Mouse (Mus musculus) intestine, embryonic 15.5 days (tissue): Measurements from ENCODE around the gene Pou6f1. TPM values are rescaled to one million over a fixed set of nuclear protein-coding genes. Genes with fewer than 3 reads are reported as not detected.

Source experiments
- ATAC-seq: fragments of 200-750 bp; cut with Nextera tagmentation; 2 replicates; pipeline ENCODE4 v1.8.0; 2017; ENCODE audit warnings: moderate TSS enrichment, moderate library complexity
- H3K27ac ChIP-seq: fragments of 300-500 bp; sonication (generic); 2 replicates; pipeline ENCODE4 v1.5.1; 2015; ENCODE audit warnings: mild to moderate bottlenecking, inconsistent platforms
- H3K27me3 ChIP-seq: fragments of 300-500 bp; sonication (generic); replicated peaks from 2 replicates; pipeline ENCODE4 v1.6.1; 2015; ENCODE audit warnings: inconsistent platforms
- H3K36me3 ChIP-seq: fragments of 300-500 bp; sonication (generic); 2 replicates; pipeline ENCODE4 v1.6.1; 2015; ENCODE audit warnings: inconsistent platforms
- H3K4me1 ChIP-seq: fragments of 300-500 bp; sonication (generic); replicated peaks from 2 replicates; pipeline ENCODE4 v1.6.1; 2015; ENCODE audit warnings: inconsistent platforms
- H3K4me2 ChIP-seq: fragments of 300-500 bp; sonication (generic); replicated peaks from 2 replicates; pipeline ENCODE4 v1.6.1; 2015; ENCODE audit warnings: mild to moderate bottlenecking, inconsistent platforms
- H3K4me3 ChIP-seq: fragments of 300-500 bp; sonication (generic); replicated peaks from 2 replicates; pipeline ENCODE4 v1.5.1; 2015; ENCODE audit warnings: inconsistent platforms
- H3K9ac ChIP-seq: fragments of 300-500 bp; sonication (generic); 2 replicates; pipeline ENCODE4 v1.6.1; 2015; ENCODE audit warnings: inconsistent platforms
- H3K9me3 ChIP-seq: fragments of 300-500 bp; sonication (generic); 2 replicates; pipeline ENCODE4 v1.6.1; 2016; ENCODE audit warnings: inconsistent platforms
- WGBS: fragments of 180-500 bp; shearing (Covaris S2); methylation state at CpG from one replicate; pipeline ENCODE4 v1.1.7; 2015; 5-methylcytosine and 5-hydroxymethylcytosine counted together
- polyA plus RNA-seq: library from polyadenylated mRNA; unstranded; fragments of >200 nt; fragmentation: Nextera tagmentation; extraction: Ambion mirVana; gene quantifications from 2 replicates; pipeline ENCODE4 v1.2.1, GENCODE M21; 2015

Gene Pou6f1
- polyA plus RNA-seq, result 4.0 and 4.4 TPM in 2 replicates

DNA sequence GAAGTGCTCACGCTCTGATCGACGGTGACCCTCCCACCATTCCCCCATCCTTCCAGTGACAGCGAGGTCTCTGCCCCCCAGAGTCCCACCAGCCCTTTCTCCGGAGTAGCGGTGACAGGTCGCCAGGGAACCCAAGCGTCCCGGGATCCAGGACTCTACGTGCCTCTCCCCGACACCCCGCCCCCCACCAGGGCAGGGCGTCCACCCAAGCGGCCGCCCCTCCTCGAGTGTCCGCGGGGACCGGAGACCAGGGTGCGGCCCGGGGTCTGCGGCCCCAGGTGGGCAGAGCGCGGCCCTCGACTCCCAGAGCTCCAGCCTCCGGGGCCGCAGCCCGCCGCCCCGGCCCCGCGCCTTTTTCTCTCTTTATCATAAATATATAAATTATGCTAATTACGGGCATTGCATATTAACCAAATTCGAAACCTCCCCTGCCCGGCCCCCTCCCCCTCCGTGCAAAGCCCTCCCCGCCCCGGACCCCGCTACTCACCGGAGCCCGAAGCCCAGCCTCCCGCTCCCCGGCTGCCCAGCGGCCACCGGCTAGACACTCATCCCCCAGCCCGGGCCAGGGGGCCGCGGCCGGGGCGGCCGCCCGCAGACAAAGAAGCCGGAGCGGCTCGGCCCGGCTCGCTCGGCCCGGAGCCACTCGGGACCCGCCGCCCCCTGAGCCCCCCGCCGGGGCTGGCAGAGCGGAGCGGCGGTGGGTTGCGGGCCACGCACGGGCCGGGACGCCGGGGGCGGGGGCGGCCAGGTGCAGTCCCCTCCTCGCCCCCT, at the start of gene Pou6f1:
TSS of gene Pou6f1 (minus strand) at position 709 of the 771 bp plus-strand sequence.
- Histone ChIP-seq H3K9ac (peak within 1 kb of the TSS; percentile 75), H3K4me1 (peaks cover 5% of the 10 kb centered on the region; the same call in 1 of the 2 replicates), H3K4me3 (peak within 1 kb of the TSS; percentile 78), H3K4me2 (peak within 1 kb of the TSS; percentile 98), H3K27ac (no peak within 1 kb of the TSS), H3K27me3 (no peaks in the 10 kb centered on the region; the same call in none of the 2 replicates), H3K9me3 (no peaks in the 10 kb centered on the region), H3K36me3 (no peaks in the 10 kb centered on the region)
- WGBS, result under 1% methylated on average over 73 of the region's 76 CpGs
- peak; percentile 79 for ATAC-seq

DNA sequence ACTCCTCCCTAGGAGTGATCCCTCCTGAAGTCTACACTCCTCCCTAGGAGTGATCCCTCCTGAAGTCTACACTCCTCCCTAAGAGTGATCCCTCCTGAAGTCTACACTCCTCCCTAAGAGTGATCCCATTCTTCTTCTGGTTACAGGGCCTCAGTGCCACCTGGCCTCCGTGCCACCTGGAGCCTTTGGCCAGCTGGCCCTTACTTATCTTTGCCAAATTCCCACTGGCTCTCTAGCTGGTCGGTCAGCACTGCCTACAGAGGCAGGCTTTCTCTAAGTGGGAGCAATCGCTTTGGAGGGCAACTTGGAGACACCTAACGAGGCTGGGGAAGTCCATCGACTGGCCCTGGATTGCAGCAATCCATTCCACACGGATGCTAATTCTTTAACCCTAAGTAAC, 46.4 kb upstream of the Pou6f1 start:
- Histone ChIP-seq H3K4me2 (no peak overlapping the region), H3K9ac (no peak overlapping the region), H3K4me3 (no peak overlapping the region), H3K27ac (no peak overlapping the region), H3K27me3 (no peaks in the 10 kb centered on the region), H3K36me3 (no peaks in the 10 kb centered on the region), H3K9me3 (no peaks in the 10 kb centered on the region), H3K4me1 (0 out of 2 replicates have a peak, but pooled peaks cover under 1% of the 10 kb centered on the region)
- ATAC-seq, result no peak
- WGBS, result 76% methylated on average over 6 of the region's 6 CpGs

DNA sequence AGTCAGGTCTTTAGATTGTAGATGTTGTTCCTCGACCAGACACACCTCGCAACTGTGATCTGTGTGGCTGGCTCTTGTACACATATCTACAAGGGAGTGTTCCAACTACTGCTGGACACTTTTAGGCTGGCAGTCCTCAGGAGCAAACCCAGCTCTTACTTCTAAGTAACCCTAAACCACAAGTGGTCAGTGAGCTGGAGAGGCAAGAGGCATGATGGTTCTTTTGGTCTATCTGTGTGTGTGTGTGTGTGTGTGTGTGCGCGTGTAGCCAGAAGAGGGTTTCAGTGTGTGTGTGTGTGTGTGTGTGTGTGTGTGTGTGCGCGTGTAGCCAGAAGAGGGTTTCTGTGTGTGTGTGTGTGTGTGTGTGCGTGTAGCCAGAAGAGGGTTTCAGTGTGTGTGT, 42.7 kb upstream of the Pou6f1 start:
- Histone ChIP-seq H3K36me3 (no peaks in the 10 kb centered on the region), H3K9ac (no peak overlapping the region), H3K27ac (no peak overlapping the region), H3K4me3 (no peak overlapping the region), H3K4me1 (no peaks in the 10 kb centered on the region), H3K4me2 (no peak overlapping the region), H3K27me3 (peaks cover 7% of the 10 kb centered on the region; the same call in 1 of the 2 replicates), H3K9me3 (no peaks in the 10 kb centered on the region)
- no peak for ATAC-seq
- whole genome bisulfite sequencing, result 90% methylated on average over 7 of the region's 7 CpGs

DNA sequence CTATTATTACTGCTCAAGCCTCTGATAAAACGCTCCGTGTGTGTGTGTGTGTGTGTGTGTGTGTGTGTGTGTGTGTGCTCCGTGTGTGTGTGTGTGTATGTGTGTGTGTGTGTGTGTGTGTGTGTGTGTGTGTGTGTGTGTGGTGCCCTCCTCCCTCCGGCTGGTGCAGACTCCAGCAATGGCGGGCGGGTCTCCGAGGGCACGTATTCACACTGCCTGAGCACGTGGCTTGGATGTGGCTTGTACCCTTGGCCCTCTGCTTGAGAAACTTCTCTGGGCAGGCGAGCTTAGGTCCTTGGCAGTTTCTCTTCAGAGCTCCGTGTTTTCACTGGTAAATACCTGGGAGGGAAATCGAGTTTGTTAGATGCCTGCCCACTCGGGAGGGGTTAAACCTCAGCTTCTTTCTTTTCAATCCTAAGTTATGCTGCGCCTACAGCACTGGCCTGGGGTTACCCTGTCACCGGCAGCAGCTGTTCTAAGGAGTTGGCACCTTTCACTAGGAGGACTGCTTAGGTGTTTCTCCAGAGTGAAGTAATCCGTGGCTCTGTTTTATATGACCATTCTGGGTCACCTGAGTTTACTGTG, 41.5 kb upstream of the Pou6f1 start:
- H3K4me3 ChIP-seq, result no peak overlapping the region
- H3K9ac ChIP-seq, result no peak overlapping the region
- H3K27me3 ChIP-seq, result peaks cover 17% of the 10 kb centered on the region
- H3K4me2 ChIP-seq, result no peak overlapping the region
- H3K9me3 ChIP-seq, result no peaks in the 10 kb centered on the region
- 66% methylated on average over 12 of the region's 16 CpGs for WGBS
- no peak overlapping the region for H3K27ac ChIP-seq
- no peak for ATAC-seq
- no peaks in the 10 kb centered on the region for H3K36me3 ChIP-seq
- 0 out of 2 replicates have a peak, but pooled peaks cover 3% of the 10 kb centered on the region for H3K4me1 ChIP-seq

DNA sequence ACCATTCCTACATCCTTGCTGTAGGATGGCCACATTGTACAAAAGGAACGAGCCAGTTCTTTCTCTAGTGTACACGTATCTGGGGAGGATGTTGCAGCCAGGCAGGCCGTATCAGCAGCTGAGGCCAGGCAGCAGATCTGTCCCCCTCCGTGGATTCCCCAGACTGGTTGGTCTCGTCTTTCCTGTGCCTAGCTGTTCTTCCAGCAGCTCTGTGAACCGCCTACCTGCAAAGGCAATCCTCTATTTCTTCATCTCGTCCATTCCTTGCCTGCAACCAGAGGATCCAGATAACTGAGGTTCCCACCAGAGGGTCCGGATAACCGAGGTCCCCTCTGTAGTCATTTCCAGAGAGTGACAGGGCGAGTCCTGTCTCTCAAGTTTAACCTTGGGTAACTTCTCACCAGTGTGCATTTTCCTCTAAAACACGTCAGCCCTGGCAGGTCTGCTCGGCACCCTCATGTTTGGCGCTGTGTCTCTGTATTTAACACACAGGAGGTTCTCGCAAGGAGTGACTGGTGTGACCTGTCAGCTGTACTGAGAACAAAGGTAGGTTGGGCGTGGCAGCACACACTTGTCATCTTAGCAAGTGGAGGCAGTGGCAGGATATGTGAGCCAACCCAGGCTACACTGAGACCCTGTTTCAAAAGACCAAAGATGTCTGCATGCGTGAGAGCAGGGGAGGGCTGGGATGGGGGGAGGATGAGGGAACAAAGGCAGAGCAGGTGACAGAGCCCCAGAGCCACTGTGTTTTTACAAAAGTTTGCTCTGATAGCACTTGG, 40.4 kb upstream of the Pou6f1 start:
- 0 out of 2 replicates have a peak, but pooled peaks cover 3% of the 10 kb centered on the region for H3K4me1 ChIP-seq
- no peaks in the 10 kb centered on the region for H3K36me3 ChIP-seq
- peaks cover 26% of the 10 kb centered on the region for H3K27me3 ChIP-seq
- no peak overlapping the region for H3K4me3 ChIP-seq
- H3K9me3 ChIP-seq, result no peaks in the 10 kb centered on the region
- 57% methylated on average over 16 of the region's 16 CpGs for WGBS
- H3K27ac ChIP-seq, result no peak overlapping the region
- no peak overlapping the region for H3K9ac ChIP-seq
- no peak; the same call in 1 of the 2 replicates for ATAC-seq
- no peak overlapping the region for H3K4me2 ChIP-seq

DNA sequence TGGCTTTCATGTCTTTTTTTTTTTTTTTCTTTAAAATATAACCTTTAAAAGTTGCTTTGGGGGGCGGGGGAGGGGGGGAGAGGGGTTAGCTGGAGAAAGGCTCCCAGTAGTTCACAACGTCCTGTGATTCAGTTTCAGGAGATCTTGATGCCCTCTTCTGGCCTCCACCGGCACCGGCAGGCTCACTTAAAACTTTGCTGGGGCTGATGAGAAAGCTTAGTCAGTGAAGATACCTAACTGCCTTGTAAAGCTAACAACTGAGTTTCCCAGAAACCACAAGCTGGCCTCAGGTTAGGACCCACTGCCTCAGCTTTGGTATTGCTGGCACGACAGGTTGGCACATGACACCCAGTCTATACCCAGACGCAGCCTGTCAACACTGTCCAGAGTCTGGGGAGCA, 37.9 kb upstream of the Pou6f1 start:
- H3K27me3 ChIP-seq, result peaks cover 28% of the 10 kb centered on the region
- WGBS, result 19% methylated on average over 6 of the region's 6 CpGs
- no peak overlapping the region for H3K9ac ChIP-seq
- peaks cover 3% of the 10 kb centered on the region; the same call in 1 of the 2 replicates for H3K4me1 ChIP-seq
- ATAC-seq, result no peak
- peak overlapping the region; percentile 63; the same call in 1 of the 2 replicates for H3K4me3 ChIP-seq
- peak overlapping the region; percentile 94 for H3K4me2 ChIP-seq
- H3K36me3 ChIP-seq, result no peaks in the 10 kb centered on the region
- H3K27ac ChIP-seq, result no peak overlapping the region
- H3K9me3 ChIP-seq, result no peaks in the 10 kb centered on the region

DNA sequence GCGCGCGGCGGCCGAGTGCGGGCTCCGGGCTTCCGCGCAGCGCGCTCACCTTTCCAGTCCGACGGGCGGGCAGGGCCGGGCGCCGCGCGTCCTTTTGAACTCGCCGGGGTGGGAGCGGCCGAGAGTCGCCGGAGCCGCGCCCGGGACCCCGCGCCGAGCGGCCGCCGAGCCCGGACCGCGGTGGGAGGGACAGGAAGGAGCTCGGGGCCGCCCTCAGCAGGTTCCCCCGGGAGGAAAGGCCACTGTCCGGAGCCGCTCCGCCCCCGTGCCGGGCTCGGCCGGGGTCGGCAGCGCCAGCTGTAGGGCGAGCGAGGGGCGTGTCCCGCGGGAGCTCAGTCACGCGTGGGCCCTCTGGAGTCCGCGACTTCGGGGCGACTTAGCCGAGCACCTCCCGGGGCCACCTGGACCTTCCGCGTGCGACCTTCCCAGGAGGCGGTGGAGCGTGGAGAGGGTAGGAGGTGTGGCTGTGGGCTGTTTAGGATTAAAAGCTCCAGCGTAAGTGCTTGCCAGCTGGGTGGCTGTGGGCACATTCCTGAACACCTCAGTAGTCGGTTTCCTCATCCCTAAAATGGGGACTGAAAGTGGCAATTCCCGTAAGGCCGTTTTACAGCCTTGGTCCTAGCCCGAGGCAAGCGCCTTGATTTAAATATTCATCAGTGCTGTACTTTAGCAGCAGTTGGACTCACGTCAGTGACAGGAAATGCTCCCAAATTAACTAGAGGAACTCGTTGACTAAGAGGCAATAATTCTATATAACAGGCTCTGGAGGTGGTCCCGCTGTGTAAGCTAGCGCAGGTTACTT, 37.1 kb upstream of the Pou6f1 start, which contains the start of gene Smagp:
TSS of gene Smagp (minus strand) at position 241 of the 802 bp plus-strand sequence.
- peak; percentile 79 for ATAC-seq

DNA sequence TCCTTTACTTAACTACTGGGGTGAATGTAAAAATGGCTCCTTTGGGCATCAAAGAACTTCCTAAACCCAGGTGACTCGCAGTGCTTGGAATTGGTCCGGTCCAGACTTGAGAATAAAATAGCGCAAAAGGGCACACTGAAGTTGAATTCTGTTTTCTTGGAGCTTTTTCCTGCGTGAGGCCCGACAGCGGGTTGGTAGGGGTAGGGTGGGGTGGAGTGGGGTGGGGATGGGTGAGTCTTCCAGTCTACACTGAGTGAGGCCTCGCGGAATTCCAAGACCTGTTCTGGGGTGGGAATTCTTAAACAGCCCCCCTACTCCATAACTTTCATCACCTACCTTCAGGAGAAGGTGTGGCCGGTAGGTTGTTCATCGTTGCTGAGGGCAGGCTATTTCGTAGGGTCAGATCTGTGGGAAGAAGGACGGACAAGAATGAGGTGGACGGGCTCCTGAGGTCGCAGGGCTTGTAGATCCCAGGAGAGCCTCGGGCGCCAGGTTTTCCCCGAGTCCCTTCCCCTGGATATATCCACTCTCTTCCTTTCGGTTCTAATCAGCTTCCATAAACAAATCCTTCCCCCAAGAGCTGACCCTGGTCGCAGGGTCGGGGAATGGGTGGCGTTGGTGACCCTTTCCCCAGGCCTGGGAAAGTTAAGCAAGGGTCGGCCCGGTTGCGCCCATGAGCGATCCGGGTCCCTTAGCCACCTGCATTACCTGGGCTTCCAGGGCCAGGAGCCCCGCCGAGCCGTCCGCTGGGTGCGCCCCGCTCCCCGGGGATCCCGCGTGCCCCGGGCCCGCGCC, 36.3 kb upstream of the Pou6f1 start:
- WGBS, result 2% methylated on average over 38 of the region's 38 CpGs
- Histone ChIP-seq H3K4me3 (peak overlapping the region; percentile 63), H3K27me3 (peaks cover 28% of the 10 kb centered on the region), H3K4me1 (peaks cover 3% of the 10 kb centered on the region; the same call in 1 of the 2 replicates), H3K27ac (peak overlapping the region; percentile 77), H3K4me2 (peak overlapping the region; percentile 94), H3K9ac (peak overlapping the region; percentile 71), H3K36me3 (no peaks in the 10 kb centered on the region), H3K9me3 (no peaks in the 10 kb centered on the region)
- no peak for ATAC-seq

More for the DNA sequence above, 37.1 kb upstream of the Pou6f1 start, which contains the start of gene Smagp:
- peak within 1 kb of the TSS; percentile 94 for H3K4me2 ChIP-seq
- H3K36me3 ChIP-seq, result no peaks in the 10 kb centered on the region
- under 1% methylated on average over 75 of the region's 77 CpGs for WGBS
- H3K4me1 ChIP-seq, result peaks cover 3% of the 10 kb centered on the region; the same call in 1 of the 2 replicates
- H3K4me3 ChIP-seq, result peak within 1 kb of the TSS; percentile 63
- H3K9ac ChIP-seq, result peak within 1 kb of the TSS; percentile 71
- peak within 1 kb of the TSS; percentile 77 for H3K27ac ChIP-seq
- peaks cover 28% of the 10 kb centered on the region for H3K27me3 ChIP-seq
- H3K9me3 ChIP-seq, result no peaks in the 10 kb centered on the region

DNA sequence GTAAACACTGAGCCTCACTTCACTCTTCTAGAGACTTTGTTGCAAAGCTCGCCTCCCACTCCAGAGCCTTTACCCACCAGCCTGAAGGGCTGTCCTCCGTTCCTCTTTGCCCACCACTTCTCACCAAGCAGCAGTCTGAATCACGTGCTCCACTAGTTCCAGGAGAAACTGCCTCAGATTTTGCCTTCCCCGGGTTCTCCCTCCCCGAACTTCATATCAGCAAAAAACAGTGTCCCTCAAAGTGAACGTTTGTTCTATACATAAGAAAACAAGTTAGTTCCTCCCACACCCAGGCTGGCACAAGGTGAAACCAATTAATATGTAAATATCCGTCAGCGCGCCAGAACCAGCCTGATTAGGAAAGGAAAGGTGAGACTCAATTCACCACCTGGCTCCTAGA, 35.5 kb upstream of the Pou6f1 start:
- Histone ChIP-seq H3K4me2 (peak overlapping the region; percentile 94), H3K9me3 (no peaks in the 10 kb centered on the region), H3K4me3 (peak overlapping the region; percentile 63), H3K9ac (no peak overlapping the region), H3K4me1 (peaks cover 3% of the 10 kb centered on the region; the same call in 1 of the 2 replicates), H3K36me3 (no peaks in the 10 kb centered on the region), H3K27me3 (peaks cover 28% of the 10 kb centered on the region), H3K27ac (no peak overlapping the region)
- no peak for ATAC-seq
- 18% methylated on average over 9 of the region's 9 CpGs for WGBS

DNA sequence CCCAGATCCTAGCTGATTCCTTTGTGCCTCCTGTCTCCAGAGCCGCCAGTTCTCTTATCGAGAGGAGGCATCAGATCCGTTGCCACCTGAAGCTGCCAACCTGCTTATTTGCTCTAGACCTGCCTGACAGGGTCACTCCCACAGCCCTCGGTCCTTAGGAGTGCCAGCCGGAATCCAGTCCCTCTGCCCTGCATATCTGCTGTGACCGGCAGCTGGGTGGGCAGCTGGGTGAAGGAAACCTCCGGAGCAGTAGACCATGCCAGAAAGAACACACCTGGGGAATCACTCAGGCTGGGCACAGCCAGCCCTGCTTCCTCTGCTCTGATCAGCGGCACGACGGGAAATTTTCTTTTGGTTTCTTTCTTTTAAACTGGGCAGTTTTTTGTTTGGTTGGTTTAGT, 33.6 kb upstream of the Pou6f1 start:
- no peak for ATAC-seq
- H3K27me3 ChIP-seq, result peaks cover 28% of the 10 kb centered on the region
- H3K9me3 ChIP-seq, result no peaks in the 10 kb centered on the region
- H3K9ac ChIP-seq, result no peak overlapping the region
- 78% methylated on average over 10 of the region's 10 CpGs for WGBS
- peaks cover 6% of the 10 kb centered on the region; the same call in 1 of the 2 replicates for H3K4me1 ChIP-seq
- H3K4me3 ChIP-seq, result no peak overlapping the region
- no peaks in the 10 kb centered on the region for H3K36me3 ChIP-seq
- H3K27ac ChIP-seq, result no peak overlapping the region; the same call in 1 of the 2 replicates
- H3K4me2 ChIP-seq, result no peak overlapping the region

DNA sequence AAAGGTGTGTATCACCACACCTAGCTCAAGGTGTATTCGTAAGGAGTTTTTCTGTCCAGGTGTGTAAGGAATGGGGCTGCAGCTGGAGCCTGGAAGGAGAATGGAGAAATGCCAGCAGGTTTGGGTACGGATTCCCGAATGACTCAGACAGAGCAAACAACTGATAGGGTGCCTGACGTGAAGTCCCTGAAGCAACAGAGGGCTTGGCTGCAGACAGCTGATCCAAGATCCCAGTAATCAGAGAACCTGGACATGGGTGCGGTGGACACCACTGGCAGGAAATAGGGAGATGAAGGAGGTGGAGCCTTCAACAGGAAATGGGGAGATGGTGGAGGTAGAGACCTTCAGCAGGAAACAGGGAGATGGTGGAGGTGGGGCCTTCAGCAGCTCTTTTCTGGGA, 32.5 kb upstream of the Pou6f1 start:
- H3K9ac ChIP-seq, result no peak overlapping the region
- 64% methylated on average over 5 of the region's 5 CpGs for WGBS
- no peak overlapping the region for H3K27ac ChIP-seq
- H3K4me2 ChIP-seq, result peak overlapping the region; percentile 5; the same call in 1 of the 2 replicates
- H3K4me3 ChIP-seq, result no peak overlapping the region
- peak; percentile 13; the same call in 1 of the 2 replicates for ATAC-seq
- peaks cover 14% of the 10 kb centered on the region for H3K4me1 ChIP-seq
- no peaks in the 10 kb centered on the region for H3K9me3 ChIP-seq
- no peaks in the 10 kb centered on the region for H3K36me3 ChIP-seq
- peaks cover 21% of the 10 kb centered on the region for H3K27me3 ChIP-seq
